Mouse (Mus musculus) megakaryocyte, adult 5-6 weeks (primary cell): ENCODE data around the gene Adora2a. TPM values are rescaled to one million over a fixed set of nuclear protein-coding genes. Genes with fewer than 3 reads are reported as not detected.
"Not testable (repeated sequence)": the region's sequence is repeated elsewhere in the genome, so short reads cannot be mapped to it uniquely, and the experiment has no call there.

Source experiments
- ATAC-seq: 2 replicates; pipeline ENCODE4 v1.8.0; 2016; ENCODE audit warnings: mild to moderate bottlenecking, inconsistent platforms; ENCODE audit not compliant: poor library complexity, severe bottlenecking
- total RNA-seq, 2 experiments: library from RNA; stranded (forward) in 1 of 2; stranded (reverse) in 1 of 2; fragments of 153-499, 151-499 nt in 1 of 2; fragments of 221-1000, 200-1000 nt in 1 of 2; gene quantifications; 2 replicates each; pipeline versions ENCODE4 v1.2.3 to v1.2.4; 2015 to 2017

Gene Adora2a
- total RNA-seq (2015) (3.3 TPM in 2 replicates), total RNA-seq (2017) (2.6 and 3.0 TPM in 2 replicates)

- ATAC-seq: no peak
These were observed at the start of gene Adora2a for GRCm38 (mm10) chr10:75316872-75316907. Gene Adora2a (plus strand): TSS chr10:75316877.

GRCm38 (mm10) chr10:75273020-75273419 is 43.7 kb upstream of the Adora2a start:
- peak; percentile 86 for ATAC-seq

DNA sequence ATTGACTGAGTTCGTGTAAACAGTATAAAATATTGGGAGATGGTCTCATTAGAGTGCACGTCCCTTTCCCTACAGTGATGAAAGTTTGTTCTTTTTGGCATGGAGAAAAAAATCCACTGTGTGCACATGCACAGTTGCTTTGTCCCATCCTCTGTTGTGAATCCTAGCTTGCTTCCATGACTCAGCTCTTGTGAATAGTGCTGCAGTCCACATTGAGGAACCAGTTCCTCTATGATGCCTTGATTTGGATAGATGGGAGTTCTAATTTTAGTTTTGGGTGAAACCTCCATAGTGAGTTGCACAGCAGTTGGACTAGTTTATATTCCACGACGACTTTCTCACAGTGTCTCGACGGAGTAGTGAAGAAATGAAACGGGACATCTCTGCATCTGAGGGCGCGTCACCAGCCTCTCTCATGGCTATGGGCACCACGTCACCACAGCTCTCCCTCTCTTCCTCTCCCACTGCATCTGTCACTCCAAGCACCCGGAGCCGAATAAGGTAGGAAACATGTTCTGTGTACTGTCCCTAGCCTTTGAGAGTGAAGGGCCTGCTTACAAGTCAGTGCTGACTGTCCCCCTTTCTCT is 40.2 kb upstream of the Adora2a start:
- ATAC-seq: peak; percentile 65

- no peak for ATAC-seq
These were observed 39.2 kb upstream of the Adora2a start for GRCm38 (mm10) chr10:75277501-75277900.

- ATAC-seq: peak; percentile 98
These were observed 34.0 kb upstream of the Adora2a start for GRCm38 (mm10) chr10:75282648-75283047.

DNA sequence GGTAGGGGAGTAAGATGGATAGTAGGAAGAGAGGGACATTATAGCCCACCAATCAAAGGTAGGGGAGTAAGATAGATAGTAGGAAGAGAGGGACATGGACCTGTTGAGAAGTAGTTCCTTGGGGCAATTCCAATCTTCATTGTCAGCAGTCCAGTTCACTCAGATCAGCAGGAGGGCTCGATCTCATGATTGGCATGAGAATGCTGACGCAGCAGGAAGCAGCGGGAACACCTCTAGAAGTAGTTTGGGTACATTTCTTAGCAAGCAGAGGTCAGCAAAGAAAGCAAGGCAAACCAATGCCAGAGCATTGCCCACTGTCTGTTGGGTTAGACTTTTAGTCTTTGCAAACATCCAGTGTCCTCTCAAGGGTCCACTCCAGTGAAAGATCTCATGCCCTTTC is 32.9 kb upstream of the Adora2a start:
- ATAC-seq: no peak

DNA sequence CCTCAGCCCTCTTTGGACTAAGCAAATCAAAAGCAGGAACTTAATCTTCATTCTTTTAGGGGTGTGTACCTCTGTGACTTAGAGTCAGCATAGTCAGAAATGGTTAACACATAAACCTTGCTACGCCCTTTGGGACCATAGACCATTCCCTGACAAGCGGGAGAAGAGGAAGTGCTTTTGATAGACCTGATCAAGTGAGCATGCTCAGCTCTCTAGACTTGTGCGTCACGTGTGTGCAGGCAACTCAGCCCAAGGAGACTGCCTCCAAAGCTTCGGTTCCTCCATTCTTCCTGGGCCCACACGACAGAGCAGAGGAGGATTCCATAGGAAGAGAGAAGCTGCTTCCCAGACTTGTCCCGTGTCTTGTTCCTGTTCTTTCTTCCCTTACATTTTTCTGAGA is 28.1 kb upstream of the Adora2a start:
- ATAC-seq: peak; percentile 78

- ATAC-seq: peak; percentile 53; the same call in 1 of the 2 replicates
These were observed 27.3 kb upstream of the Adora2a start for GRCm38 (mm10) chr10:75289392-75289791.

DNA sequence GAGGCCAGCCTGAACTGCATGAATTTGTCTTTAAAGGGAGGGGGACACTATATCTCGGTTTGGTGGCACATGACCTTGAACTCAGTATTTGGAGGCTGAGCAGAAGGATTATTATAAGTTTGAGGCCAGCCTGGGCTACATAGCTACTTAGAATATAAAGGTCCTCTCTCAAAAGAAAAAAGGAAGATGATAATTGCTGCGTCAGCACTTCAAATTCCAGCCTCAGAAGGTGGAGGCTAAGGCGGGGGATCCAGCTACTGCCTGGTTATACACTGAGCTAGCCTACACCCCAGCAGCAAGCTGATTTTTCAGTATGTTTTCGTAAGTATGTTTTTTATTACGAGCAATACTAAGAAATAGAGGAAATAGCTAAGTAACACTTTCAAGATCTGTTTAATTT is 26.0 kb upstream of the Adora2a start:
- ATAC-seq: no peak

GRCm38 (mm10) chr10:75291338-75291737 is 25.3 kb upstream of the Adora2a start:
- ATAC-seq: no peak

- not testable (repeated sequence) for ATAC-seq
These were observed 24.5 kb upstream of the Adora2a start for GRCm38 (mm10) chr10:75292206-75292605.

DNA sequence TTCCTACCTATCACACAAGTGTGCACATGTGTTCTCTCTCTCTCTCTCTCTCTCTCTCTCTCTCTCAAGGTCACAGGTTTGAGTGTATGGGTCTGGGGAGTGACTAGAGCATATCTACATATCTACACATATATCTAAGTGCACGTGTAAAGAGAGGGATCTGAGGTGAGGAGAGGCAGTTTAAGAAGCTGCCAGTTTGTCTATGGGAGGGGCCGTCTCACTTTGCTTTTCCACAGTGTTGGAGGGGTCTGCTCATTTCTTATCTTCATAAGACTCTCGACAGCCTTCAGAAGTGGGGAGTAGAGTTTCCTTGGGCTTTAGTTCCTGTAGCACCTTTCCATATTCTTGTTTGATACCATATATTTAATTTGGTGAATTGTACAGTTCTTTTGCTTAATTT is 23.4 kb upstream of the Adora2a start:
- ATAC-seq: no peak

DNA sequence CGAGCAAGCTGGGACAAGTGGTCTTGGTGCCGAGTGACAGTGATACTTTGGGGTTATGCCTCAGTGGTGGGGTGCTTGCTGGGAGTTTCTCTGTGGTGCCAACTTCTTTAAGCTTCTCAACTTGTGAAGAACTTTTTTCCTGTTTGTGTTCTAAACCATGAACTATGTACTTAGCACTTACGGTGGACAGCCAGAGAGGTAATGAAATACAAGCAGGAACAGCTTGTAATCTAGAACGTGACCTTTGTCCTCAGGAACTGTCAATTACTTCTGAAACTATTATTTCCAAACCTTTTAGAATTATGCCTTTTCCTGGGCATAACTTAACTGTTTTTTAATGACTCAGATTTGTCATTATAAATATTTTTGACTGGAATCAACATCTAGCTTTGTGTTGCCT is 22.3 kb upstream of the Adora2a start:
- ATAC-seq: no peak

GRCm38 (mm10) chr10:75294926-75295325 is 21.8 kb upstream of the Adora2a start:
- no peak for ATAC-seq

DNA sequence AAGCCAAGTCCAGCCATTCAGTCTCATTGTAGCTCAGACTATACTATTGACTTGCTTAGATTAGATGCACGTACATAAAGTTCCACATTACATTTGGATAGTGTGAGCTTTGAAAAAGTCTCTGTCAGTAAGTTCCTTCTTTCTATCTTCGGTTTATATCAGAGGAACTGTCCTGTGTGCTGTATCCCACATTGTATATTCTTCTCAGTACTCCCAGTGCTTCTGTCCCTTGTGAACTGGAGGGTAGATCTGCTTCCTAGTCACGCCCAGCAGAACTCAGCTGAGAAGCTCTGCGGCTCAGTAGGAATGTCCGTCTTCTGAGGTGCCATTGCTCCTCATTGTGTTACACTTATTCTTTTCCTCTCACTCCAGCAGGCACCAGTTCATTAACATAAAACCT is 18.1 kb upstream of the Adora2a start:
- no peak for ATAC-seq

GRCm38 (mm10) chr10:75299785-75300418 is 16.8 kb upstream of the Adora2a start:
- ATAC-seq: peak; percentile 71

DNA sequence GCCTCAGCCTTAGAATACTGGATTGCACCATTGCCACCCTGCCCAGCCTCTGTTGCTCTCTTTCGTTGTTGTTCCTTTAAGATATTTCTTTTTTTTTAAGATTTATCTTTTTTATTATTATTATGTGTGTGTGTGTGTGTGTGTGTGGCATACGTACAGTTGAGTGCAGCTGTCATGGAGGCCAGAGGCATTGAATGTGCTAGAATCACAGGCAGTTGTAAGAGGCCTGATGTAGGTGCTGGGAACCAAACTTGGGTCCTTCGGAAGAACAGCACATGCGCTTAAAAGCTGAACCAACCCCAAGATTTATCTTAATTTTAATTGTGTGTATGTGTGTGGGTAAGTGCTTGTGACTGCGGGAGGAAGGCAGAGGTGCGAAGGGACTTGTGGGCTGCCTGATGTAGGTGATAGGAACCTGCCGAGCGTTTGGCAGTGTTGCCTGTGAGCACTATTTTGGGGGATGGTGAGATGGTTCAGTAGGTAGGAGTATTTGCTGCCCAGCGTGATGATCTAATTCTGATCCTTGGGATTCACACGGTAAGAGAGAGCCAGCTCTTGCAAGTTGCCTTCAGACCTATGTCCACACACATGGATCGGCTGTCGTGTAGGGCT is 15.4 kb upstream of the Adora2a start:
- 0 out of 2 replicates have a peak, but pooled peaks have one; percentile 9 for ATAC-seq

- ATAC-seq: peak; percentile 41
These were observed 14.7 kb upstream of the Adora2a start for GRCm38 (mm10) chr10:75301937-75302336.

DNA sequence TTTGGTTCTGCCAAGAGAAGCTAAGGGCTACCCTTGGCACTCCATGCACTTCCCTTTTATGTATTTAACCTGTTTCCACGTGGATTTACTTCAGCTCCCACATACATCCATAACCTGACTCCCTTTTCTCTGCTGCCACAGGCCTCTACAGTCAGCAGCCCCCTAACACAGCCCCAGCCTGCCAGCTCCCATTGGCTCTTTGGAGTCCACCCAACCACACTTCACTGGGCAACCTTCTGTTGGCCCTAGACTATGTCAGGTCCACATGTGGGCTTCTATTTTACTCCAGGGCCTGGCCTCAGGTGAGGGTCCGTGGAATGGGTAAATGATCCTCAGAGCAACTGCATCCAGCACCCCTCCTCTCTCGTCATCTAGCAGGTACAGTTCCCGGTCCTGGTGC is 14.1 kb upstream of the Adora2a start:
- no peak for ATAC-seq

GRCm38 (mm10) chr10:75303324-75304048 is 13.2 kb upstream of the Adora2a start:
- no peak for ATAC-seq

GRCm38 (mm10) chr10:75304049-75304405 is 12.7 kb upstream of the Adora2a start:
- no peak for ATAC-seq

DNA sequence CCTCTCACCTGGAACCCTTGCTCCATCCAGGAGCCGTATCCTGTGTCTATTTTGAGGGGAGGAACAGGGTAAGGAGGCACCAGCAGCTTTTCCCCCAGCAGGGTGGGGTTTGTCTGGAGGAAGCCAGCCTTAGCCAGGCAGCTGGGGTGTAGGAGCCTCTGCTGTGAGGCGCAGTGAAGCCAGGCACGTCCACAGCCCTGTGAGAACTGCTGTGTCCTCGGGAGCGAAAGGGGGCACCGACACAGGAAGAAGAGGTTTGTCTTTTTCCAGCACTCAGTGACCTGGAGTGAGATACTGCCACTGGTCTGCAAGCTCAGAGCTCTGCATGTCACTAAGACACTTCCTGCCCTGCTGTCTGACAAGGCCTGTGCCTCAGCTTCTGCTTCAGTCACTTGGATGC is 12.3 kb upstream of the Adora2a start:
- ATAC-seq: no peak
